Mouse (Mus musculus) adrenal gland (tissue): ENCODE results near the gene Gpatch2l.

Experiments used
- intact Hi-C: fragments of 180-260 bp; cut with DNase I; formaldehyde crosslinking; loops from one replicate; pipeline ENCODE4 v1.15.1; 2025

The Gpatch2l gene

DNA sequence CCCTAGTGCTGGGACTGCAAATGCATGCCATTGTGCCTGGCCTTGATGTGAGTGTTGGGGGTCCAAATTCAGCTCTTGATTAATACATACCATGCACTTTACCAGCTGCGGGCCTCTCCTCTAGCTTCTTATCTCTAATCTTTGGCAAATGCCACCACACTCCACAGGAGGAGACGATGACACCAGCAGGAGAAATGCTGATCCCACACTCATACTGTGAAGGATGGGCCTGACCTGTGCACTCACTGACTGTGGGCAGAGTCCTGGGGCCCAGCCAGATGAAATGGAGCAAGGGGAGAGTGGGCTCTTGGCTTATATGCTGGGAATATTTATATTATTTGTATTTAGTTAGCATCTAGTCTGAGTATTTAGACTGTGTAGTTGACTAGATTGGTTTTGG, 34.8 kb downstream of the Gpatch2l start:
- intact Hi-C loops, result no loop called here

DNA sequence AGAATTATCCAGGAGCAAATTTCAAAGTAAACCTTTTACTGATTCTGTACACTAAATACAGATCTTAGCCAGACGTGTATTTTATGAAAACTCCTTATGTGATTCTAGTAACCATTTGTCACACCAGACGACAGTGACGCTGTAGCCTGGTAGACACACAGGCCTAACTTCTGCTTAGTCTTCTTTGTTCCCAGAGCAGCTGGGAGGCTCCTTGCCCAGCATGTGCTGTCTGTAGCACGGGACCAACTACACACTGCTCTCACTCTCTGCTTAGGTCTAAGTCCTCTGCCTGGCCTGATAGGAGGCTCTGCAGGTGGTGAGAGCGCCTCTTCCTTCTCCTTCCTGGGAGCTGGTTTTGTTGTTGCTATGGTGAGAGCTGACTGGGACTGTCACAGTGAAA, 35.2 kb downstream of the Gpatch2l start:
- intact Hi-C loops, result no loop called here

DNA sequence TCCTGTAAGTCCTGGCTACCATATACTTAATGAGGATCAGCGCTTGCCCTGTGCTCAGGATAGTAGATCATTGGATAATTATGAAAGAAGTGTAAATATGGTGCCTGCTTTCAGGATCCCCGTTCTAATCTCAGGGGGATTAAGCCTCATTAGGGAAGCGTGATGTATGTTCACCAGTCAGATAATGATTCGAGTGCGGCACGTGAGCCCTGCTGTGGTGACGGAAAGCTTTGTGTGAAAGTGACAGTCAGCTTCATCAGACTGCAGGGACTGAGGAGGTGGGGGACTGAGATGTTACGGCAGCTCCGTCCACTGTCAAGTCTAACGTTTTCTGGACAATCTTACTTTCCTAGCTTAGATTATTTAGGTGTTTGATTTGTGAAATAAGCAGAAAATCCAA, 38.3 kb downstream of the Gpatch2l start:
- intact Hi-C loops, result no loop called here

GRCm38 (mm10) chr12:86285704-86286103, 44.0 kb downstream of the Gpatch2l start:
- intact Hi-C loops, result no loop called here

- intact Hi-C loops, result no loop called here
These were observed 55.8 kb downstream of the Gpatch2l start for GRCm38 (mm10) chr12:86297450-86297849.

DNA sequence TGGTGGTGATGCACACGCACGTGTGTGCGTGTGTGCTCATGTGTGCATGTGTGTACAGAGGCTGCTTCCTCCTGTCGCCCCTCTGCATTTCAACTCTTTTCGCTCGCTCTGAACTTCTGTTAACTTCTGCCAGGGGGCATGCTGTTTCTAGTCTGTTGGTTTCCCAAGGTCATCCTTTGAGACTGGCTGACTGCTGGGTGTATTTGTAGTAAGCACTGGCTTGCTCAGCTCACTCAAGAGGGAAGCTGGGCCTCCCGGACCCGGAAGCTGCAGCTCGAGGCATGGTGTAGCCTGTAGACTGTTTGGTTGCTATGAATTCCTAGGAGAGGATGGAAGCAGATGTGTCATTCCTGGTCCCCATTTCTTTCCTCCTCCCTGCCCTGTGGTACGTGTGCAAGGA, 61.3 kb downstream of the Gpatch2l start:
- intact Hi-C loops, result loop anchor here (5.0 kb wide), 1 partner anchor 171 kb away; no protein-coding TSS in a partner anchor

- intact Hi-C loops, result no loop called here
These were observed 63.4 kb downstream of the Gpatch2l start for GRCm38 (mm10) chr12:86305045-86305444.

DNA sequence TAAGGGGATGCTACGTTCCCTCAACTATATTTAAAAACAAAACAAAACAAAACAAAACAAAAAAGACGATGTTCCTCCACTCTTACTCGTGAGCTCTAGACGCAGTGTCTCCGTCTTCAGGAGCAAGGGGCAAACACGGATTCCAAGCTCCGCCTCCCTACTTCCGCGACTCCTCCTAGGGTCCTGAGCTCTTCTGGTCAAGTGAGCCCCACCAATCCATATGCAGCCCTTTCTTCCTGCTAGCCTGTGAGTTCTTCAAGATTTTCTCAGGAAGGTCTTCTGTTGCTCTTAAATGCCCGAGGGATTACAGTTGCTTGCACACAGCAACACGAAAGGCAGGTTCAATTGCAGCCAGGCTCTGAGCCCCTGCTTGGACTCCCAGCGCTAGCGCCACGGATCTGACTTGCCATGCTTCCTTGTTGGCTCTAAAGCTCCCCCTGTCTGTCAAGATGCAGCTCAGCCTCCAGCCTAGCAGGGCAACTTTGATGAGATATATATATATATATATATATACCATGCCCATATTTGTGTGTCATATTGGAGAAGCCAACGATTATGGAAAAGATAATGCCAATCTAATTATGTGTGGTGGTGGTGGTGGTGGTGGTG, 64.1 kb downstream of the Gpatch2l start:
- intact Hi-C loops, result no loop called here

DNA sequence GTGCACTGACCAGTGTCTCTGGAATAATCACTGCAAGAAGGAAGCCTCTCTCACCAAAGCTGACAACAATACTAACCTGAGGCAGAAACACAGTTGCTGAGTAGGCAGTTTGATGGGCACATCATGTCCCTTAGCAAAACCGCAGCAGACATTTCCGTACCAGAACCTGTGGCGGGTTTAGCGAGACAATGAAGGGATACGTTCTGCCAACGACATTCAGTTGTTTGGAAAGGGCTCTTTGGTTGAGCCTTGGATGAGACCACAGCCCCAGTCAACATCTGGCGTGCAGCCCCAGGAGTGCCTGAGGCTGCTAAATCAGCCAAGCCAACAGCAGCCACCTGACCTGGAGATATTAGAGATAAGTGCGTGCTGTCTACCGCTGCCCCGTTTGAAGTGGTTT, 67.8 kb downstream of the Gpatch2l start:
- intact Hi-C loops, result no loop called here

DNA sequence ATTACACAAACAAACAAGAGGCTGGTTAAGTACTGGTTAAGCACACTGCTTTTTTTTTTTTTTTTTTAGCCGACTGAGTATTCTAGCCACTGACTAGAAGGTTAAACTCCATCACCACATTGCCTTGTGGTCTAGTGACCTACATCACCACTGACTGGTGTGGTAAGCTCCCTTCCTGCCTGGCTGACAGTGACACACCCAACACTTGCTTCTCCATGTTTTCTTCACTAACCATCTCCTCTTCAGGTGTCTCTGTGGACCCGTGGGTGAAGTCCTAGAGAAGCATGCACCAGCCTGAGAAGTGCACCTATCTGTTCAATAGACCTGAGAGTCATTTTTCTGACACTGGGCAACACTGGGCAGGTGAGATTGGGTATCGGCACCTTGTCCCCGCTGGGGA, 68.2 kb downstream of the Gpatch2l start:
- intact Hi-C loops, result no loop called here

DNA sequence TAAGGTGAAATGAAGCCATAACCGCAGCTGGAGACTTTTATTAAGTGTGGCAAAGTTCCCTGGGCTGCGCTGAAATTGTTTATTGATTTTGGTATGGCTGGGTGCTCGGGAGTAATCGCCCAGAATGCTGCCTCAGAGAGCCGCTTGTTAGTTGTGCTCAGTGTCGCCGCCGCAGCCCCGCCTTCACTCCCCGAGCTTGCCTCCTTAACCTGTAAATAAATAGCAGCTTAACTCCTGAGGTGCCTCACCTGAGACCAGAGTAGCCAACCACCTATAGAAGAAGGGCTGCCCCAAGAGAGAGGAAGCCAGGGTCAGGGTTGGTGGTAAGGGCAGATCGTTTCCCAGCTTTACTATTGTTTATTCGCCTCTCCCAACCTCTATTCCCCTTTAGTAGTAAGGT, 79.0 kb downstream of the Gpatch2l start:
- intact Hi-C loops, result no loop called here

DNA sequence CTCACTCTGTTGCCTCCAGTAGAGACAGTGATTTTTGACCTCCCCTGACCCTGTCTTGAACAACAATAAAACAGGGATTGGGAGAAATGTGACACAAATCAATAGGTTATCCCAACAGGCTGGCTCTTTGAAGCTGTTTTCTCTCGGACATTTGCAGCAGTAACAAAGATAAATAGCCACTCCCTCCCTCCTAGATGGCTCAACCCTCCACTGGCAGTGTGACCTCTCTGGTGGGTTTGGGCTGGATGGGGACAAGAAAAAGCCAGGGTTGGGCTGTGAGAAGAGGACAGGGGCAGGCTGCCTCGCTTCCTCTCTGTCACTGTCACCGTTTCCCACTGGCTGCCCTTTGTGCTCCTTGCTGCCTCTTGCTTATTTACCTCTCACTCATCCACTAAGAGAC, 82.6 kb downstream of the Gpatch2l start:
- intact Hi-C loops, result no loop called here

- intact Hi-C loops, result no loop called here
These were observed 88.2 kb downstream of the Gpatch2l start for GRCm38 (mm10) chr12:86329813-86330212.

GRCm38 (mm10) chr12:86330684-86331083, 89.0 kb downstream of the Gpatch2l start:
- intact Hi-C loops, result no loop called here

- intact Hi-C loops, result no loop called here
These were observed 89.6 kb downstream of the Gpatch2l start for GRCm38 (mm10) chr12:86331248-86331647.

DNA sequence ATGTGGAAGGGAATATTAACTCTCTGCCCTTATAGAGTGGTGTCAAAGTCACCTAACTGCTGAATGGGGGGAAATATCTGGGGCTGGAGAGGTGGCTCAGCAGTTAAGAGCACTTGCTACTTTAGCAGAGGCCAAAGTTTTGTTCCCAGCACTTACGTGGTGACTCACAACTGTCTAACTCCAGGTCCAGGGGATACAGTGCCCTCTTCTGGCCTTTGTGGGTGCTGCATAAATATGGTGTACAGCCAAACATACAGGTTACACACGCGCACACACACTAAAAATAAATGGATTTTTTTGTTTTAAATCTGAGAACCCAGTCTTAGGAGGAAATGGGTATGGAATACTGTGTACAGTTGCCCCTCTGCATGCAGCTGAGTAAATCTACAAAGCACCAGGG, 94.6 kb downstream of the Gpatch2l start:
- intact Hi-C loops, result no loop called here

- intact Hi-C loops, result no loop called here
These were observed 95.2 kb downstream of the Gpatch2l start for GRCm38 (mm10) chr12:86336887-86337286.
